Mouse (Mus musculus): Measurements from ENCODE around the gene Pde4c.

DNA sequence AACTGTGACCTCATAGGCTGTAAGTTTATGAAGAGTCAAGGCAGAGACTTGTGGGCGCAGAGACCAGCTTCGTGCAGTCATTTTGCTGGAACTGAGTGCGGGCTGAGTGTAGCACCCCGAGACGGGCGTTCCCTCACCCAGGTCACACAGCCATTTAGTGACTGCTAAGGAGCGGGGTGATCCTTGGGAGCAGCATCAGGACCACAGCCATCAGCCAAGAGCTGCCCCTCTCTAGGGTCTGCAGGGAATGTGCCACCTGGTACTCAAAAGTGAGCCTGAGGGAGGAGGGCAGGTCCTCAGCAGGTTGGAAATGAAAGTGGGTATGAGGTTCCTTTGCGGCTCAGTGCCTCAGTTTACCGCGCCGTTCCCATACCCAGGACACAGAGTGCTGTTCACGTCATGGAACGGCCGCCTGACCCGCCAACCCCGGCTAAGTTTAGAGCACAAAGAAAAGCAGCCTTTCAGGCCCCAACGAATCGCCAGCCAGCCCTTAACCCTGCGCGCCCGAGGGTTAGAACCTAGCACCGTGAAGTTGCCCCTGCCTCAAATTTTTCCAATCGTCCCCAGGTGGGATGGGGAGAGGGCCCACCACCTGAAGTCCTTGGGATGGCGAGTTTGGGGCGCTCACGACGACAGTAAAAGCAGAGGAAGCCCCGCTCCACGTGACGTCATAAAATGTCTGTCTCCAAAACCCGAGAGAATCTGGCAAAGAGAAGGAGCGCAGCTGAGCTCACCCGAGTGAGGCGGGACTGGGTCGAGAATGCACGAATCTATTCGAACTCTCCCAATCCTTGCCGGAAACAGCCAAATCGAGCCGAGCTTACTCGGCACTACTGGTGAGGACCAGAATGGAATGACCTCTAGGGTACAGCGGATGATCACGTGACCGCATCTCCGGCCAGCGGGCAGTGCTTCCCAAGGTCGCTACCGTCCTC, 20.4 kb downstream of the Pde4c start:
- TF ChIP-seq CTCF (IDR thresholded peaks at IDR 0.05; ENCODE audit: borderline replicate concordance, control insufficient read depth, extremely low read depth, insufficient read depth, low read length, poor library complexity) (no peak), POLR2A (IDR thresholded peaks at IDR 0.05; ENCODE audit: control insufficient read depth, extremely low read depth, insufficient read depth, low read length, poor library complexity) (no peak)
